Mouse (Mus musculus) gonadal fat pad, adult 2 months (tissue): ENCODE results near the gene Ubiad1. TPM values are rescaled to one million over a fixed set of nuclear protein-coding genes. Genes with fewer than 3 reads are reported as not detected.

Experiments
- DNase-seq: peaks from one replicate; pipeline ENCODE4 v3.0.0-alpha.2; 2012; ENCODE audit warnings: low read depth
- polyA plus RNA-seq: library from polyadenylated mRNA; depleted of rRNA; stranded (reverse); fragments of >200 nt; gene quantifications from 2 replicates; pipeline ENCODE4 v1.2.3, GENCODE M21; 2012; rRNA removed

Gene Ubiad1
- polyA plus RNA-seq, 1 experiment, result 17.9 TPM

- DNase-seq, result no peak
Observed at GRCm38 (mm10) chr4:148404748-148405147, 39.8 kb downstream of the Ubiad1 start.

GRCm38 (mm10) chr4:148403402-148403801, 41.2 kb downstream of the Ubiad1 start:
- no peak for DNase-seq

- no peak for DNase-seq
Observed at GRCm38 (mm10) chr4:148399437-148400094, 45.0 kb downstream of the Ubiad1 start.

GRCm38 (mm10) chr4:148397531-148398287, 46.9 kb downstream of the Ubiad1 start:
- no peak for DNase-seq

GRCm38 (mm10) chr4:148397113-148397512, 47.5 kb downstream of the Ubiad1 start:
- DNase-seq, result no peak

- no peak for DNase-seq
Observed at GRCm38 (mm10) chr4:148395875-148396274, 48.7 kb downstream of the Ubiad1 start.

- DNase-seq, result no peak
Observed at GRCm38 (mm10) chr4:148395198-148395597, 49.4 kb downstream of the Ubiad1 start.

- no peak for DNase-seq
Observed at GRCm38 (mm10) chr4:148391714-148392310, 52.8 kb downstream of the Ubiad1 start.

GRCm38 (mm10) chr4:148389635-148390034, 54.9 kb downstream of the Ubiad1 start:
- no peak for DNase-seq

- no peak for DNase-seq
Observed at GRCm38 (mm10) chr4:148389047-148389446, 55.5 kb downstream of the Ubiad1 start.

GRCm38 (mm10) chr4:148385269-148385668, 59.3 kb downstream of the Ubiad1 start:
- DNase-seq, result no peak

Other genes starting within 250 kb of the Ubiad1 start
- gene Disp3, start 156.8 kb downstream of the Ubiad1 start, polyA plus RNA-seq, result 0.06 and 0.15 TPM in 2 replicates
- gene Mtor, start 3.8 kb upstream of the Ubiad1 start, polyA plus RNA-seq, result 35.9 and 40.9 TPM in 2 replicates
- 7.8 and 8.5 TPM in 2 replicates for gene Angptl7, start 55.7 kb upstream of the Ubiad1 start, polyA plus RNA-seq
- gene Exosc10, start 113.7 kb upstream of the Ubiad1 start, polyA plus RNA-seq, result 23.9 and 32.0 TPM in 2 replicates
- 75.5 and 81.6 TPM in 2 replicates for gene Srm, start 146.7 kb upstream of the Ubiad1 start, polyA plus RNA-seq
- gene Masp2, start 157.8 kb upstream of the Ubiad1 start, polyA plus RNA-seq, result 1.3 and 2.3 TPM in 2 replicates
- 111 and 119 TPM in 2 replicates for gene Tardbp, start 182.2 kb upstream of the Ubiad1 start, polyA plus RNA-seq
- 0.14 TPM in 1 of 2 replicates, not detected in the other for gene Gm572, start 198.5 kb upstream of the Ubiad1 start, polyA plus RNA-seq